Mouse (Mus musculus) layer of hippocampus, postnatal 36 days (tissue): ENCODE data around the gene Map3k1. TPM values are rescaled to one million over a fixed set of nuclear protein-coding genes. Genes with fewer than 3 reads are reported as not detected.
A peak's percentile ranks its signal among the peaks of the same experiment; 100 is the strongest.

ENCODE experiments used
- DNase-seq, 2 experiments: peaks; one replicate each; pipeline ENCODE4 v3.0.0; 2022
- total RNA-seq, 2 experiments: library from RNA; stranded (reverse); gene quantifications; 2 replicates each; pipeline ENCODE4 v1.2.3; 2021

Gene Map3k1
- 10 to 100 TPM; 12.2 to 17.1 TPM for total RNA-seq

GRCm38 (mm10) chr13:111808637-111809465, at the start of gene Map3k1:
Gene Map3k1 (minus strand): TSS chr13:111808993.
- DNase-seq = peak; percentile 58 to 66

DNA sequence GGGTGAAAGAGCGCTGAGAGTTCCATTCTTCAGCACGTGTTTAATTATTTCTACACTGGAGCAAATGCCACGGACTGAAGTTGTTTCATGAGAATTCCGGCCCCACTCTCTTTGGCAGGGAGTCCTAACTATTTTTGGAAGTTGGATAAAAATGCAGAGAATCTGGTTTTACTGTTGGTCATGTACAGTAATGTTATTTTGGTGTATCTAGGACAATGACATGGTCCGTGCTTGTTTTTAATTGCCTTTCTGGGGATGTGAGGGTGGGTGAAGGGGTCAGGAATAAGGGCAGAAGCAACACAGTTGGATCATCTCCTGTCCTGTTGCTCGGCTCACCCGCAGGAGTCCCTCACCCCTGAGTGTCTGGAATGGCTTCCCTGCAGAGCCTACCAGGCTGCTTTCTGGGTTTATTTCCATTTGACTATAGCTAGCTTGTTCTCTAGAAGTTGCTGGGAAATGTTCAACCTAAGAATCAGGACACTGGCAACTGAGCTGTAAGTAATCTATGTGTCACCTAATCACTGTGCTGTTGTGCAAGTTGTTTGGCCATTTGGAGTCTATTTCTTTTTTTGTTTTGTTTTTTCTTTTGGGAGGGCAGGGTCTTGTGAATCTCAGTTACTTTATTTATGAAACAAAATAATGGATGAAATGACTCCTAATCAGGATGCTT, 48.1 kb upstream of the Map3k1 start:
- no peak for DNase-seq

DNA sequence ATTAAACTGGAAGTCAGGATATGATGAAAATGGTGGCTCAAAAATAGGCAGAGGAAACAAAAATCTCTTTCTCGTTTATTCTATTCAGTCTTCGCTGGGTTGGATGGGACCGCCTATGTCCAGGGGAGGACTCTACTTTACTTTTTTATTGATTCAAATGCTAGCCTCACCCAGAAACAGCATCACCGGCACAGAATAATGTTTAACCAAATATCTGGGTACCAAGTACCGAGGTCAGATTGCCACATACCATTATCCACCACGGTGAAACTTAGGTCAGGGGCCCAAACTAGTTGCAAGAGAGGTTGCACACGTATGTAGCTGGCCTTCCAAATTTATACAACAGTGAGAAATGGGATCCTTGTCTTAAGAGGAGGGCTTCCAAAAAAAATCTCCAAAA, 47.4 kb upstream of the Map3k1 start:
- no peak for DNase-seq

DNA sequence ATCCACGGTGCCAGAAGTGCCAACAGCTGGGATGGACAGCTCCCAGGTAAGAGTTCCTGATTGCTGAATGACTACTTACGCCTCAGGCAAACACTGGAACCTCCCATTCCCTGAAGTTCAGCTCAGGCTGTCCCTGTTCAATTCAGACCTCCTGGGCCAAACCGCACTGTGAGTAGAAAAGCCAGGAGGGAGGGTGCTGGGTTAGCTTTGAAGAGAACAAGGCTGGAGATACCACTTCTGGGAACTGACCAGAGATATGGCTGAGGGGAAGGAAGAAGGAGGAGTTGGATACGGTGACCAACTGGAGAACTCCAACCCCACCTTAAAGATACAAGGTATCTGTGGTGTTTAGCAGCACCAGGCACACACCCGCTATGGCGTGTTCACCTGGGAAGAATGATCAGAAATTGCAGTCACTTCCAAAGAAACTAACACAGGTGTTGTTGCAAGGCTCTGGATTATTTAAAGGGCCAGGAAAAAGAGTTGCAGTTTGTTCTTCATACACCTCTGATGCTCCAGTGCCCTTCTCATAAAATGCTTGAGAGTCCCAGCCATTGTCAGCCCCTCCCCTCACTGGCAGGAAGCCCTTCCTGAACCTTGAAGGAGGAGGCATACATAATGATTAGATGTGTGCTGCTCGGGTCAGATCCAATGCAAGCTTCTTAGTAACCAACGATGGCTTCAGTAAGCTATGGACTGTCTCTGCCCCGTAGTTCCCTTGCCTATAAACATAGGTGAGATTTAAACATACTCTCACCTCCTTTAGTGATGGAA, 43.8 kb upstream of the Map3k1 start:
- DNase-seq = no peak

DNA sequence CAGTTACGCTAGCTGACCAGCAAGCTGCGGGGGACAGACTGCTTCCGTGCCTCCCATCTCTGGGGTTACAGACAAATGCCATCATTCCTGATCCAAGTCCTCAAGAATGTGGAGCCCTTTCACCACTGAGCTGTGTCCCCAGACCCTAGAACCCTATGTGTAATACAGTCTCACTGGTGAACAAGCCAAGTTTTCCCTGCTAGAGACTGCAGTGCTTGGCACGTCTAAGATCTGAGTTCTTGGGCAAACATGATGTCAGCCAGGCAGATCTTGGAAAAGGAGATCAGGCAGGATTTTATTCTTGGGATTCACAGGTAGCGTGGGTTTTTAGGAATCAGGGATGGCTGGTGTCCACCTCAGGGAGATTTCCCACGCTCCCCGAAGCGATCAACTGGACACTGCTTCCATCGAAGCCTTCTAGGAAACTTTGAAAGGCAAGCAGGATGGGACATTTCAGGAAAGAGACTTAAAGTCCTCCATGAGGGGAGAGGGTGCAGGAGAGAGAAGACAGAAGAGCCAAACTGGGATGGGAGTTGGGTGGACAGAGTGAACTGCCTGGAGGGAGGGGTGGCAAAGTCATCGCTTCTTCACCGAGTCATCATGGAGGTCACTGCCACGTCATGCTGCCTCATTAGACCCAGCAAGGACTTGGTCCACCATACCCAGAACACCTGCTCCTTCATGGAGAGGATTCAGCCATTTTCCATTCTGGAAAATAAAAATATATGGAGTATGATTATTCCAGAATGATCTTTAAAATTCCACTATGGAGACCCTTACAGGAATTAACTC, 41.4 kb upstream of the Map3k1 start:
- DNase-seq = no peak

GRCm38 (mm10) chr13:111845471-111845870, 36.7 kb upstream of the Map3k1 start:
- DNase-seq = no peak

GRCm38 (mm10) chr13:111844313-111844712, 35.5 kb upstream of the Map3k1 start:
- no peak for DNase-seq

DNA sequence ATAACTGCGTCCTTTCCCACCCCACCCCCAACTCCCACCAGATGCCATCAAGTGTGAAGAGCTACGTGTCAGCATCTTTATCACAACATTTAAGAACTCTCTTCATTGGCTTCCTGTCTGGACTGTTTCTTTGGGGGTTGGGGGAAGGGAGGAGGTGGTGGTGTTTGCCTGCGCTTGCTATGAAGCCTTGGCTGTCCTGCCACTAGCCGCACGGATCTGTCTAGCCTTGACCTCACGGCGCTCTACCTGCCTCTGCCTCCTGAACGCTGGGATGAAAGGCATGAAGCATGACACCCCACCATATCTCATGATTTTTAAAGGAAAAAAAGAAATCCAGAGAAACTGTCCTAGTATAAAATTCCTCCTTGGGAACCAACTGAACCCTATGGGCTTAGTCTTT, 27.0 kb upstream of the Map3k1 start:
- DNase-seq = no peak

GRCm38 (mm10) chr13:111834613-111835012, 25.8 kb upstream of the Map3k1 start:
- DNase-seq = peak in 1 of 2 experiments; percentile 4

GRCm38 (mm10) chr13:111829473-111829872, 20.7 kb upstream of the Map3k1 start:
- no peak for DNase-seq

GRCm38 (mm10) chr13:111827481-111827880, 18.7 kb upstream of the Map3k1 start:
- no peak for DNase-seq

DNA sequence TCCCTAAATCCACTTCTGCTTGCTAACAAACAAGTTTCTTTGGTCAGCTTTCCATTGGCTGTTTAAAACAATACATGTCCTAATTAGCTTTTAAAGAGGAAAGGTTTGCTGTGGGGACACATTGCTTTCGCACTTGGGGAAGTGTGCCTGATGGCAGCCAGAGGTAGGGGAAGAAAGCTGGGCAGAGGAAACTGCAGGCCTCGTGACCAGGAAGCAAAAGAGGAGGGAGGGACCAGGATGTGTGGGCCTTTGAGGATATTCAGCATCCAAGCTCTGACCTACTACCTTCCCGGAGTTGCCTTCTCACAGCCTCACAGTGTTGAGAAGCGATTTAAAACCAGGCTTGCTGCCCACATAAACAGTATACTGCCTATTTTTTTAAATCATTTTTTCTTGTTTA, 15.4 kb upstream of the Map3k1 start:
- no peak for DNase-seq

DNA sequence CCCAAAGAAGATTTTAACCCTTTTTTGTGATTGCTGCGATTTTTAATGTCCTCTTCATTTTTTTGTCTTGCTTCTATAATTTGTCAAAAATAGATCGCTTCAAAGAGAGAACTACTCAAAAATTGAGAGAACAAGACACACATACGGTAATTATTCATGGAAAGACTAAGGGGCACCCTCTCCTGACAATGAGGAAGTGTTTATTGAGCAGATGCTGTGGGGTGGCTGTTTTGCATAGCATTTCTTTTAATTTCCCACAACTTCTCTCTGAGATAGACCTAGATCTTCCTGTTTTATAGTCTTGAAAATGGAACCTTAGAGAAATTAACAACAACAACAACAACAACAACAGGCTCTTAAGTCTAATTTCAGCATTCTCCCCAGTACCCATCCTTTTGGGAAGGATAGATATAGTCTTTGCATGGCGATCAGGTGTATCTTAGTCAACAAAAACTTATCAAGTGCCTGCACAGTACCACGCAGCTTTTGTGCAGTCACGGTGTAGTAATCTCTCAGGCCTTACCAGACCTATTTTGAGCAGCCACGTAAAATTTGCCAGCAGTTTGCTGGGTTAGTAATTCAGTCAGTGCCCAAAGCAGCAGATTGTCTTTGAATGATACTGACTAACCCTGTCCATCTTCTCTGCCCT, 13.1 kb upstream of the Map3k1 start:
- no peak for DNase-seq

DNA sequence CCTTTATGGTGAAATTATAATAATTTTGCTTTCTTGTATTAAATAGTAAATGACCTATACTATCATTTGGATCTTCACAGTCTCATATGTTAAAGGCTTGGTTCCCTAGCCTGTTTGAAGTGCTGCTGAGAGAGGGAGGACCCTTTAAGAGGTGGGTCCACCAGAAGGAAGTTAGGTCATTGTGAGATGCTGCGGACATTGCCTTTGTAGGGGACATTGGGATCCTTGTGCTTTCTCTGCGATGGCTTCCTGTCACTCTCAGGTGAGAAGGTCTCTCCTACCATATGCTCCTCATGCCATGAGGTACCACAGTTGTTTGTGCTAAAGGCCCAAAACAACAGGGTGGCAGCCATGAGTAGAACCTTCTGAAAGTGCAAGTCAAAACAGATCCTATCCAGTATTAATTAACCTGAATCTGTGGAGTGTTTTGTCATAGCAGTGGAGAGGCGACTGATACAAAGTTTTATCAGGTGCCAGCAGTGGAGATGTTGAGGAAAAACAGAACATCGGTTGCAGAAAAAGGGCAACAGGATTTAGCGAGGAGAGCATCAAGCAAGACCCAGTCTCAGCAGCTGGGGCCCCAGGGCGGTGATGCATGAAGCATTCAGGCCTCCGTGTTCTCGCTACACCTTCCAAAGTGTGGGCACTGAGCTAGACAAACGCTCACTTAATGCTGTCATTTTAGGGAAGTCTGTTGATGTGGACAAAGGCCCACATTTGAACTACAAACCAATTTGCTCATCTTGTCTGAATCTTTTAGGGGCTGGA, 11.0 kb upstream of the Map3k1 start:
- DNase-seq = no peak

- DNase-seq = no peak
Observed at GRCm38 (mm10) chr13:111819106-111819505, 10.3 kb upstream of the Map3k1 start.

- no peak for DNase-seq
Observed at GRCm38 (mm10) chr13:111818216-111818903, 9.6 kb upstream of the Map3k1 start.

- no peak for DNase-seq
Observed at GRCm38 (mm10) chr13:111817773-111818172, 9.0 kb upstream of the Map3k1 start.

DNA sequence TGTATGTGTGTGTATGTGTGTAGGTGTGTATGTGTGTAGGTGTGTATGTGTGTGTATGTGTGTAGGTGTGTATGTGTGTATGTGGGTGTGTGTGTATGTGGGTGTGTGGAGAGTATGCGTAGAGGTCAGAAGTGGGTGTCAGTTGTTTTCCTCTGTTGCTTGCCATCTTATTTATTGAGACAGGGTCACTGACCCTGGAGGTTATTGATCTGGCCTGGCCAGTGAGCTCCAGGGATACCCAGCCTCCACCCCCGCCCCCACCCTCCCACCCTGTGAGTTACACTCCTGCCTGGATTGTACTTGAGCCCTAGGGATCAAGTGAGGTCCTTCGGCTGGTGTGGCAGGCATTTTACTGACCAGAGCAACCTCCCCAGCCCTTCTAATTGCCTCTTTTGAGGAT, 7.6 kb upstream of the Map3k1 start:
- no peak for DNase-seq

GRCm38 (mm10) chr13:111815486-111815885, 6.7 kb upstream of the Map3k1 start:
- no peak for DNase-seq

DNA sequence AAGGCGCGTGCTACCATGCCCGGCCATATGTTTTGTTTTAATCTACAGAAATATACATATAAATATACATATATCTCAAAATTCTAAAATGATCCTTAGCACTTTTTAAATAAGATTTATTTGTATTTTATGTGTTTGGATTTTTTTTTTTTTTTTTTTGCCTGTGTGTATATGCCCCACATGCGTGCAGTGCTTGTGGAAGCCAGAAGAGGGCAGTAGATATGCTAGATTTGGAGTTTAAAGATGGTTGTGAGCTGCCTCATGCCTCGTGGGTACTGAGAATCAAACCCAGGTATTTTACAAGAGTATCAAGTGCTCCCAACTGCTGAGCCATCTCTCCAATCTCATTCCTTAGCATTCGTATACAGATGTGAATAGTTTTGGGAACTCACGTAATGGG, 6.2 kb upstream of the Map3k1 start:
- no peak for DNase-seq
